Mouse (Mus musculus) heart, adult 9 months (tissue): Measurements from ENCODE around the gene Scube3.

Experiments
- DNase-seq, 2 experiments: peaks; one replicate each; pipeline ENCODE4 v3.0.0; 2022; ENCODE audit warnings: low spot score in 2 of 2

Gene Scube3

DNA sequence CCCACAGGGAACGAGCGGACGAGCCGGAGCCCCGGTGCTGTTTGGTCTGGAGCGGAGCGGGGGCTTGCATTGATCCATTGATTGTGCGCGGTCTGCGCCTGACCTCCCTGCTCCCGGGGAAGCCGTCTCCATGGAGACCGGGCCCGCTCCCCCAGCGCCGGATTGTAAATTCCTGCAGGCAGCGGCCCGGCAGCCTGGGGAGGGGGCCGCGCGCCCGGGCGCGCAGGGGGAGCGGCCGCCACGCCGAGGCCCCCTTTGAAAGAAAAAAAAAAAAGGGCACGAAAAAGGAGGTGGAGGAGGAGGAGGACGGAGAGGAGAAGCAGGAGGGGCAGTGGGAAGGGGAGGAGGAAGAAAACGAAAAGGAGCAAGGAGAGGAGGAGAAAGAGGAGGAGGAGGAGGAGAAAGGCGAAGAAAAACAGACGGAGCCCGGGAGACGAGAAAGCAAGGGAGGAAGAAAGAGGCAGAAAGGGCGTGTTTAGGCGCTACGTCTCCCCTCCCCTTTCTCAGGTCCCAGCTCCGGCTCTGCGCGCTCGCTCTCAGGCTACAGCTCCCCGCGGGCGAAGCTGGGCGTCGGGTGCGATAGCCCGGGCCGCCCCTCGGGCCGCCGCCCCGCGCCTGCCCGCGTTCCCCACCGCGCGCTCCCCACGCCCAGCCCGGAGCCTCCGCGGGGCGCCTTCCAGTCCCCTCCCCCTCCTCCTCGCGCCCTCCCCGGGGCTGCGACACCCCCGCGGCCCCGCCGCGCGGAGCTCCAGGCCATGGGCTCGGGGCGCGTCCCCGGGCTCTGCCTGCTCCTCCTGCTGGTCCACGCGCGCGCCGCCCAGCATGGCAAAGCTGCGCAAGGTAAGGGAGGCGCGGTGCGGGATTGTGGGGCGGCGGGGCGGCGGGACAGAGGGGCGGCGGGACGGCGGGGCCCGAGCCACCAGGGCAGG lies at the start of gene Scube3:
Gene Scube3, plus strand, starts transcription at position 371 of the 929 bp plus-strand sequence.
- no peak for DNase-seq

DNA sequence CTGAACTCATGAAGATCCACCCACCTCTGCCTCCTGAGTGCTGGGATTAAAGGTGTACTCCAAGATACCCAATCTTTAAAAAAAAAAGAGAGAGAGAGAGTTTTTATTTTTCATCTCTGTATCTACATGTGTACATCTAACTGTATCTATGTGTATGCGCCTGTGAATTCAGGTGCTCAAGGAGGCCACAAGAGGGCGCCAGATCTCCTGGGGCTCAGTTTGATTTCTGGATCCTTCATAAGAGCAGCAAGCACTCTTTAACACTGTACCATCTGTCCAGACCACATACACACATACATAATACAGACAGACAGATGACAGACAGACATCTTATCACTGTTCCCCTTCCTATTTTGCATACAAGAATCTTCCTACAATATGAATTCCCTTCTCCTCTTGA lies 49.6 kb upstream of the Scube3 start:
- DNase-seq, result no peak

DNA sequence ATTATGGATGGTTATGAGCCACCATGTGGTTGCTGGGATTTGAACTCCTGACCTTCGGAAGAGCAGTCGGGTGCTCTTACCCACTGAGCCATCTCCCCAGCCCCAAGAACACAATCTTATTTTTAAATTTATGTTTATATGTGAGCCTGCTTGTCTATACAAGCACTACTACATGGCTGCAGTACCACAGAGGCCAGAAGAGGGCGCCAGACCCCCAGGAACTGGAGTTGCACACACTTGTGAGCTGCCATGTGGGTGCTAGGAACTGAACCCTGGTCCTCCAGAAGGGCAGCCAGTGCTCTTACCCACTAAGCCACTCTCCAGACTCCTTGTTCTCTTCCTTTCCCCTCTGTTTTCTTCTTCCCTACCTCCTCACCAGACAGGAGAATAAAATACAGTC lies 48.1 kb upstream of the Scube3 start:
- DNase-seq, result no peak

DNA sequence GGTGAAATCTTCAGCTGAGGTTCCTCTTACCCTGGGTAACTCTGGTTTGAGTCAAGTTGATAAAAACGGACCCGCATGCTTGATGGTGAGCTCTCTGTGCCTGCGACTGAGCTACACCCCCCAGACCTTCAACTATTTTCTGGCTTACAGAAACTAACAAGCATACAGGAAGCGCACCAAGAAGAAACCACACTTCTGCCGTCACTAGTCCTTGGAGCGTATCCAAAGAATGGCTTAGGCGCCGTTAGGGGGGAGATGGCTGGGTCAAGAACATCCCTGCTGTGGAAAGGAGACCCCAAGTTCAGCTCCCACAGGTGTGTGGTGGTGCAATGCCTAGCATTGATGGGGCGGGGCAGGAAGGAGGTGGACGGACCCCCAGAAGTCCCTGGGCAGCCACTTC lies 45.5 kb upstream of the Scube3 start:
- DNase-seq, result no peak

DNA sequence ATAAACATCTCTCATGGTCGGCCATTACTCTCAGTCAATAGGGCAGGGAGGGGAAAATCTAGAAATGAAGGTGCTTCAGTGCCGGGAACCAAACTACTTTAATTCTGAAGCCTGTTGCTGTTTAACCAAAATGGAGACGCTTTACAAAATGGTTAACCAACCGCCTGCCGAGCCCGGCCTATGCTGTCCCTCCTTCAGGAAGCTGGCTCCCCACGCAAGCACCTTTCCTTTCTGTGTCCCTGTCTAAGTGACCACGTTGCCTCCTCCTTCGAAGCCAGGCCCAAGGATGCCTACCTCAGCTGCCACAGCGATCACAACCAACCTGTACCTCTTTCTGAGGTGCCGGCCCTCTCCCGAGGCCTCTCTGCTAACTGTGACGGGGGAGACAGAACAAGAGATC lies 44.6 kb upstream of the Scube3 start:
- DNase-seq, result no peak

DNA sequence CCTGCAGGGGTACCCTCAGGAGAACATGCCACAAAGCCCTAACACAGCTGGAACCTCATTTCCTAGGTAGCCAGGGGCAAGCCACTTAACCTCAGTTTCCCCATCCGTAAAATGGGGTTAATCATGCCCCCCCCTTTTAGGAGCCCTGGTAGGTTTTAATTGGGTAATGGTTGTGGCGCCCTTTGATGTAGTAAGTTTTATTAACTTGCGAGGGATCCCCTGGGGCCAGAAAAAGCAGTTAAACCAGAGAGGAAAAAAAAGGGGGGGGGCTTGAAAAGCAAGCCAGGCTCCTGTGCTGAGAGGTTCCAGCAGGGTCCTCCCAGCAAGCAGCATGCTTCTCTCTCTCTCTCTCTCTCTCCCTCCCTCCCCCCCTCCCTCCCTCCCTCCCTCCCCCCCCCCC lies 42.9 kb upstream of the Scube3 start:
- DNase-seq, result no peak

DNA sequence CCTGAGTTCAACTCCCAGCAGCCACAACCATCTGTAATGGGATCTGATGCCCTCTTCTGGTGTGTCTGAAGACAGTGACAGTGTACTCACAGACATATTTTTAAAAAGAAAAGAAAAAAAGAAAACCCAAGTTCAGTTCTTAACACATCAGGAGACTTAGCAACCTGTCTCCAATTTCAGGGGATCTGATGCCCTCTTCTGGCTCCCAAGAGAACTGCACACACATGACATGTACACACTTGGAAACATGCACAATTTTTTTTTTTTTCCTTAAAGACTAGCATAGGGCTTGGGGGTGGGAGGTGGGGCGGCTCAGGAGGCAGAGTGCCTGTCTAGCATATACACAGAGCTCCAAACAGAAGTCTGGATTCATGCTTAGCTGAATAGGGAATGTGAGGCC lies 41.3 kb upstream of the Scube3 start:
- DNase-seq, result no peak

DNA sequence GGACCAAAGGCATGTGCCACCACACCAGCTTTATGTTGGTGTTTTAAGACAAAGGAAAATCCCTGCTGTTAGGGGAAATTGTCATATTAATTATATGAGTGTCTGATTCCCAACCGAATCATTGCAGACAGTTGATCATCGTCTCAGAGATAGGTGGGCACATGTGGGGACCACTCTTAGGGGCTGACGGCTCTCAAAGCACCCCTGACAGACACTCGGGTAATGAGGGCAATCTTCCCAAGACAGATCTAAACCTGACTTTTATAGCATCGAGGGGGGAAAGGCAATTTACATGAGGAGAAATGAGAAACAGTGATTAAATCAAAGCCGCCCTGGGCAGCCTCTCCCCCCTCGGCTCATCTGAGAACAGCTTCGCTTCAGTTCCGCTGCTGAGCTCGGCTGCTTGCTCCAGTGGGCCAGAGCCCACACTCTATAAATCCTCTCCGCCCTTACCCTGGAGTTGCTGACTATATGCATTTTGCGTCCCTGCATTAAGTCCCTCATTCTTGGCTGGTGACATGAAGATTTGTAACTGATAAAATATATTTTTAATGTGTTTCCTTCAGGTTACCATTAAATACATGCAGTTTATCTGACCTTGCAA lies 40.6 kb upstream of the Scube3 start:
- no peak for DNase-seq

DNA sequence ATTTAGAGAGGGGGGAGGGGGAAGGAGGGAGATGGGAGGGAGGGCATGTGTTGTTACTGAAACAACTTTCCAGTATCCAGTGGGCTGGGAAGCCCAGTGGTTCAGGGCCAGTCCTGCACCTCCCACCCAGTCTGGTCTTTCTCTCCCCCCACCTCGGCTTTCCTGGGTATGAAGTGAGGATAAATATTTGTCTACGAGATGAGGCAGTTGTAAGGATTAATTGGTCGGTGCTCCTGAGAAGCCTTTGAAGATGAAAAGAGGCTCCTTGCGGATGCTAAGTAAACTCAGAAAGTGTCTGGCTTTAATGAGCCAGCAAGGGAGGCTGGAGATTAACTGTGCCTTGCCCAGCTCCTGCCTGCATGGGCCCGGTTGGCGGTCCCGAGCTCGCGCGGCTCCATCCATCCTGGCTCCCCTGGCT lies 40.0 kb upstream of the Scube3 start:
- no peak for DNase-seq

DNA sequence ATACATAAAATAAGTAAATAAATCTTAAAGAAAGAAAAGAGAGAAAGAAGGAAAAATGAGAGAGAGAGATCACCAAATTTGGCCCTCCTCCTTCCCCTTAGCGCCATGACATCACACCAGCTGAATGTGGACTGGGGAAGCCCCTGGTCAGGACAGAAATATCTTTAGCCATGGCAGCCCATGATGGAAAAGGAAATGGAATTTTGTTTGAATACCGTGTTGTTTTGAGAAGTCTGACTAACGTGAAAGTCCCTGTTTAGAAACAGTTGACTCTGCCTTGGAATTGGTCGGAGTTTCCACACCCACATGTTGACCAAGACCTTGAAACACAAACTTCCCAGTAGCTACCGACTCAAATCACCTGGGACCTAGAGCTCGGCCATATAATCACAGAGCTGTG lies 37.5 kb upstream of the Scube3 start:
- DNase-seq, result no peak

DNA sequence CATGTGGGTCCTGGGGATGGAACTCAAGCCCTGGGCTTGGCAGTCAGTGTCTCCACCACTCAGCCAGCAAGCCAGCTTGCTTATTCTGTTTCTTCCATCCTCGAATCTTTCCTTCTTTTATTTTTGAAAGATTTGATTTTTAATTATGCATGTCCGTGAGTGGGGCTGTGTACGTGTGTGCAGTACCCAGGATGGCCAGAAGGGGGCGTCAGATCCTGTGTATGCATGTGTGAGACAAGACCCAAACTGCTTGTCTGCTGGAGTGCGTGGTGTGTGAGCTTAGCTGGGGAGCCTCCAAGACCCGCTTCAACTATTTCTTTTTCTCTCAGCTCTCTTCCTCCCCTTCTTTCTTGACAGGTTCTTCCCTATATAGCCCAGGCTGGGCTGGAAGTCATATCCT lies 35.6 kb upstream of the Scube3 start:
- no peak for DNase-seq

DNA sequence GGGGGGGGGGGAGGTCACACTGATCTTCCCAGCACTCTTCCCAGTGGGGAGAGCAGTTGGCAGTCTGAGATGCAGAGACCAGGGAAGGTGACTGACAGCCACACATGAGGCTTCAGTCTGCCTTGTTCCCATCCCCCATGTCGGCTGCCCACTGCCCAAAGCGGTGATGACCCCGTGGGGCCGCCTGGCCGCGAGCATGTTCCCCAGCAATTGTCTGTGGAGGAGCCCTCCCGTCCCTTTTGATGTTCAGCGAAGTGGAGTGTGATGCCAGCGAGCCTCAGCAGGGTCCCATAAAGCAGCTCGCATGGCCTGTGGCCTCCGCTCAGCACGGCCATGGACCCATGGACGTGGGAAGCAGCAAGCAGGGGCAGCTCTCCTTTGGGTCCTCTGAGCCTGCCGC lies 34.7 kb upstream of the Scube3 start:
- DNase-seq, result no peak

DNA sequence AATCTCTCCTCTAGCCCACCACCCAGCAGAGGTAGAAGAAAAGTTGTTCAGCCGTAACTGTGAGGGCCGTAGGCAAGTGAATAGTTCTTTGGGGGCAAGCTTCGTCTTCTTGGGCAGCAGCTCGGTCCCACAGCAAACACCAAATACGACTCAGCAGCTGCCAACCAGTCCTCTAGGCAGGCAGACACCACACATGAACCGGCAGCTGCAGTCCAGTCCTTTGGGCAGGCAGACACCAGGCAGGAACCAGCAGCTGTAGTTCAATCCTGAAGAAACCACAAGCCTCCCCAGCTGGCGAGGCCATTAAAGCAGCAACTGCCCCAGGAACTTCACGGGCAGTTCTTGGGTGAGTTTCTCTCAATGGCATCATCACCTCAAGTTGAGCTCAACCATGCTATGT lies 29.7 kb upstream of the Scube3 start:
- DNase-seq, result no peak

DNA sequence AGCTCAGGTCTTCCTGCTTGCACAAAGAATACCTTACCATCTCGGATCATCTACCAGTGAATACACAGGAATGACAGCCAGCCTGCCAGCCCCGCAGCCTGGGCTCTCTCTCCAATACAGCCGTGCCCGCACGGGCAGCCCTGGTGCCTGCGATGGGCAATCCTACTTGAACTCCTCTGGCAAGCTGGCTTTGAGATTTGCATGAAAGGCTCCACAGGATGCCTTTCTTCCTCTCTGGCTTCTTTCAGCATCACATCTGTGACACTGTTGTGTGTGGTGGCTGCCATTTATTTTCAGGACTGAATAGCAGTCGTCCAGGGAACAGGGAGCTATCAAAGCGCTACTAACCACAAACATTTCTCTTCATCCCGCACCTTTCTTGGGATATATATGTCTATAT lies 25.6 kb upstream of the Scube3 start:
- no peak for DNase-seq

DNA sequence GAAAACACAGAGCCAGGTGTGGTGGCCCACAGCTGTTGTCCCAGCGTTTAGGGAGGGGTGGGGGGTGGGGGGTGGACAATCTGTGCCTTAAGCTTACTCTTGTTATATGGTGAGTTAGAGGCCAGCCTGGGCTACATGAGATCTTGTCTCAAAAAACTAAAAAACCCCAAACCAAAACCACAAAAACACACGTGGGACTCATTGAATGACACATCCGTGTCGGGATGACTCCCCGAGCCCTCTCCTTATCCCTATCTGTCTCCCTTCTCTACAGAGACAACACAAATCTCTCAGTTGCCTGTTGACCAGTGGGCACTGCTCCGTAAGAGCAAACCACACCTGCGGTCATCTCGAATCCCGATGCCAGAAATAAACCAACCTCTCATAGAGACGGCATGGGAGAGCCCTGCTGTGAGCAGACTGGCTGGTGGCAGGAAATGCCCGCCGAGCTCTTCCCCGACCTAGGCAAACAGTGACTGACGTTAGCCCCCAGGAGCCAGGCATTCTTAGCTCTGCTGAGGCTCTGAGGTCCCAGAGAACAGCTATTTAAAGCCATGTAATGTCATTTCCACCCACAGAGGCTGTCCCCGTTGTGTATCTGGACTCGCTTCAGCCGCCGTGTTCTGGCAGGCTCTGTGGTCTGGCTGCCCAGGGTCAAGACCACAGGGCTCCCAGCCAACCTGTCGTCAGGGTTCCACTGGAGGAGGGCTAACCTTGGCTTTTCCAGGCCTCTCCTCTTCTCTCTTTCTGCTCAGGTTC lies 24.3 kb upstream of the Scube3 start:
- peak; percentile 55 to 56 for DNase-seq

DNA sequence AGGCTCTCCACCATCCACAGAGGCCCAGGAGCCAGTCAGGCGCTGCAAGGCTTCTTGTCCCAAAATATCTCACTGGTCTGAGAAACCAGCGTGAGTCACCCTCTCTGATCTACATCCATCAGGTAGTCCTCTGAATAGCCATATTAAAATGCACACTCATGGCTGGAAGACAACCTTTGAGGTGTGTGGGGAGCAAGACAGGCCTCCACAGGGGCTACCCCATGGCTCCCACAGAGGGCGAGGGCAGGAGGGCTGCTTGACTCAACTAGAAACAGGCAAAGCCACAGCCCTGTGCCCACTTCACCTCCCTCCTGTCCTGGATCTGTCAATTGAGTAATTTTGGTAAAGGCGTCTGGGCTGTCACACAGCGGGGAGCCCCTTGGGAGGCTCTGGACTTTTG lies 21.5 kb upstream of the Scube3 start:
- DNase-seq, result no peak

DNA sequence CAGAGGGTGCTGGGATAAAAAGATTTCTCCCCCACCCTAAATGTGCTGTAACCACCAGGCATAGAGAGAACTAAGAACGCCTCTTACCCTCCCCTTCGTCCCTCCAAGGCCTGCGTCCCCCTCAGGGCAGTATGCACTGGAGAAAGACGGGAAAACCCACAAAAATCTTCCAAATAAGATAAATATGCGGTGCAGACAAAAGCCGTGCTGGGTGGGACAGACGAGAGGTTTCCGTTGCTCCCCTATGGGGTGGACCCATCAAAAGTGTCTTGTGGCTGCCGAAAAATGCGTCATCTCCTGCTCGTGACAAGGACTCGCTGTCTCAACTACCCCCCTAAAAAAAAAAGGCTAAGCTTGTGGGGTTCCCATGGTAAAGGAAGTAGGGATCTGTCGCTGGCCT lies 19.0 kb upstream of the Scube3 start:
- no peak for DNase-seq

DNA sequence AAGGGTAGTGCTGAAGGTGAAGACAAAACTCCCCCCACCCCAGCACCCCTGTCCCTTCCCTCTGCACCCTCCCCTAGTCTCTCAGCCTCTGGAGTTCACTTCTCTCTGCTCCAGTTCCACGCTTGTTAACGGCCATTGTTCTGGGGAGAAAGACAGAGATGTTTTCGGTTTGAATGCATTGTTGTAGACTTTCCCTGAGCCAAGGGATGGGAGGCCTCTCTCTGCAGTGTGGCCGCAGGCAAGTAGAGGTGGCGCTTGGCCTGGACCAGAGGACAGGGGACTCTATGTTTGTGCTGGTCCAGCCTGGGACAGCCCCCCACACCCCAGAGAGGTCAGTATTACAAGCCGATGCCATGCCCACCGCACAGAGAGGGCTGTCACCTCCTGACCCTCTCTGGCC lies 18.3 kb upstream of the Scube3 start:
- no peak for DNase-seq

DNA sequence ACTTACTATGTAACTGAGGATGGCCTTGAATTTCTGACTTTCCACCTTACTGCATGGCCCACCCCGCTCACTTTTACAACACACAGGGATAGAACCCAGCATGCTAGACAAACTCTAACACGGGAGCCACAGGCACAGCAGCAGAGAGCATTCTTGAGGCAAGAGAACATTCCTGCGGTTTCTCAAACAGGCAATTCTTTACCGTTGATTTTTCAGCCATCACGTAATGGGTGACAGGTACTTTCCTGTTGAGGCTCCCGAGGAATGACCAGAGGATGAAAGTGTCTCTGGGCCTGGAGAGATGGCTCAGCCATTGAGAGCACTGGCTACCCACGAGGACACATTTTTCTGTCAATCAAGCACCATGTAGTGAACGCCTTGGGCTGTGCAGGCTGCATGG lies 17.6 kb upstream of the Scube3 start:
- no peak for DNase-seq

DNA sequence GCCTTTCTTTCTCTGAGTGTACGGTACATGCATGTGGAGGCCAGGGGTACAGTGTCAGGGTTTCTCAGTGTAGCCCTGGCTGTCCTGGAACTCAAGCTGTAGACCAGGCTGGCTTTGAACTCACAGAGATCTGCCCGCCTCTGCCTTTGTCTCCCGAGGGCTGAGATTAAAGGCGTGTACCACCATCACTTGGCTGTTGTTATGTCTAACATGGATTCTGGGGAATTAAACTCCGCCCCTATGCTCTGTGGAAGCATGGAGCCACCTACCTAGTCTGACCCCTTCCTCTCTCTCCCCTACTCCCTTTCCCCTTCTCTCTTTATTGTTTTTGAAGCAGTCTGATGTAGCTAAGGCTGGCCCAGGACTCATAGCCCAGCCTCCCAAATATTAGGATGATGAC lies 12.1 kb upstream of the Scube3 start:
- no peak for DNase-seq

DNA sequence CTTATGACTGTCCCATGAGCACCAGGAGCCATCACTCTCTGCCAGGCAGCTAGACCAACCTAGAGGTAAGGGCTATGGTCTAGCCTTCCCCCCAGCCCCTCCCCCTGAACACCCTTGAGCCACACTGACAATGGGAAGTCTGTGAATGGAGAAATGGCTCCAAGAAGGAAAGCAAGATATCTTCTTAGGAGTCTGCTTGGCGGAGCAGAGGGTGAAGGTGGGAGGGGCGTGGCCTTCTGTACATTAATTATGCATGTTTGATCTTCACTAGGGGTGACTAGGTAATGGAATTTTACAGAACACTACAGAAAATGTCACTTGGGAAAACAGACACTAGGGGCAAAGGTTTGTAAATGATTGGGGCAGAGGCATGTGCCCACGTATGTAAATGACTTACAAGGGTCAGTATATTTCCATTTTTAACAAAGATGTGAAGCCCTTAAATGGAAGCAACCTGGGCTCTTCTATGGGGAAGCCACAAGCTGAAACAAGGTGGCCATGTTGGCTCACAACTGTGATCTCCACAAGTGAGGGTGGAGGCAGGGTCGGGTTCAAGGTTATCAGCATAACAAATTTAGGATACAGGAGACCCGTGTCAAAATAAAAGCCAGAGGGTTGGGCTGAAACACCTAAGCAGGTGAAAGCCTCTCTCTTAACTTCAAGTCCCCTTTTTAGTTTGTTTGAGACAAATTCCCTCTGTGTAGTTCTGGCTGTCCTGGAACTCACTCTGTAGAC lies 11.4 kb upstream of the Scube3 start:
- DNase-seq, result no peak

DNA sequence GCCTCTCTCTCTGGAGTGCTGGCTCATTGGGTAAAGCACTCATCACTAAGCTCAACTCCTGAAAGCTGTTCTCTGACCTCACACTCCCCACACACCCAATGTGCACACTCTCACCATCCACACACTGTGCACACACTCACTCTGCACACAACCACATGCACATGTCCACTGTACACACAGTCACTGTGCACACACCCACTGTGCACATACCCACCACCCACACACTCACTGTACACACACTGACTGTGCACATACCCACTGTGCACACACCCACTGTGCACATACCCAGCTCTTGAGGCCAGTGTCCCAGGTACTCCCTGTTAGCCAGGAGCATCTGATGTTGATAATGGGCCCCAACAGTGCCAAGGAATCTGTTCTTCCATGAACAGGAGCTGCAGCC lies 10.8 kb upstream of the Scube3 start:
- no peak for DNase-seq
